In genomic region chr2:148046799-148047165, GRCm38 (mm10) we compare ENCODE assay signal across 9 mouse cellular contexts. TPM values are rescaled to one million over a fixed set of nuclear protein-coding genes. Genes with fewer than 3 reads are reported as not detected.
DNase-seq lines count a peak whose midpoint lies in the region; TF ChIP-seq lines count a peak whose summit lies in the region.
"Had no signal": no experiment of that assay in that cellular context is flagged by ENCODE, and none has a peak within 500 bp of the region (broad histone marks: within the 10 kb centered on the region; RNA-seq: fewer than 3 reads in every experiment).

Gene Foxa2 (minus strand): TSS chr2:148046969.

- no peaks in the 10 kb centered on the region for H3K9me3 ChIP-seq in hindbrain, embryonic 10.5 days

- peak within 1 kb of the TSS; percentile 27; the same call in 1 of the 2 replicates for H3K4me3 ChIP-seq in kidney, adult 2 months (ENCODE audit: insufficient read depth, low read depth, low read length)
- peak within 1 kb of the TSS; percentile 41 for H3K4me3 ChIP-seq in hindbrain, embryonic 10.5 days
- H3K4me3 ChIP-seq in lung, adult 2 months (replicated peaks; ENCODE audit: extremely low read depth, low read depth, low read length) = peak within 1 kb of the TSS; percentile 70

- no peaks in the 10 kb centered on the region for H3K36me3 ChIP-seq in kidney, adult 2 months (ENCODE audit: control insufficient read depth, insufficient read depth, low read length)
- H3K36me3 ChIP-seq in hindbrain, embryonic 10.5 days = no peaks in the 10 kb centered on the region

- WGBS in kidney, adult 2 months = 3% methylated on average over 19 of the region's 19 CpGs
- WGBS in hindbrain, embryonic 10.5 days = 2% methylated on average over 19 of the region's 19 CpGs
- 4% methylated on average over 19 of the region's 19 CpGs for WGBS in lung, adult 2 months

- peaks cover 9% of the 10 kb centered on the region for H3K27me3 ChIP-seq in kidney, adult 2 months (replicated peaks; ENCODE audit: control insufficient read depth, insufficient read depth, low read length)
- H3K27me3 ChIP-seq in hindbrain, embryonic 10.5 days (ENCODE audit: insufficient read depth, poor library complexity, severe bottlenecking) = peaks cover 100% of the 10 kb centered on the region

- peaks cover 7% of the 10 kb centered on the region; the same call in 1 of the 2 replicates for H3K4me1 ChIP-seq in kidney, adult 2 months (ENCODE audit: control insufficient read depth, insufficient read depth, low read length)
- H3K4me1 ChIP-seq in hindbrain, embryonic 10.5 days (replicated peaks) = peaks cover 33% of the 10 kb centered on the region
- H3K4me1 ChIP-seq in lung, adult 2 months (ENCODE audit: control insufficient read depth, insufficient read depth, low read length) = no peaks in the 10 kb centered on the region

- H3K27ac ChIP-seq in kidney, adult 2 months (ENCODE audit: insufficient read depth, low read depth, low read length) = no peak within 1 kb of the TSS
- H3K27ac ChIP-seq in hindbrain, embryonic 10.5 days = peak within 1 kb of the TSS; percentile 67; the same call in 1 of the 2 replicates

- DNase-seq in kidney, adult 2 months = peak; percentile 12
- DNase-seq in kidney, postnatal 25 days = no peak
- no peak for DNase-seq in hindbrain, embryonic 10.5 days (ENCODE audit: low spot score)
- DNase-seq in lung, adult 2 months = peak; percentile 70
- DNase-seq in retina, postnatal 1 day = peak; percentile 25
- DNase-seq in right cerebral cortex, postnatal 4 days = no peak
- no peak for DNase-seq in cerebellum, adult 8-10 months
- no peak for DNase-seq in left cerebral cortex, adult 18-20 months (ENCODE audit: low spot score in 2 of 2)

- TF ChIP-seq CTCF in kidney, adult 2 months (conservative IDR thresholded peaks at IDR 0.05; ENCODE audit: insufficient read depth, insufficient read length, low read depth, low read length) = no peak
- TF ChIP-seq CTCF in lung, adult 2 months (IDR thresholded peaks at IDR 0.05; ENCODE audit: insufficient read depth, low read length) = no peak

- TF ChIP-seq POLR2A in kidney, adult 2 months (IDR thresholded peaks at IDR 0.05; ENCODE audit: low read depth, low read length) = no peak
- peak; percentile 7; the same call in 1 of the 2 replicates for TF ChIP-seq POLR2A in lung, adult 2 months (IDR thresholded peaks at IDR 0.05; ENCODE audit: borderline replicate concordance, extremely low read depth, low read depth, low read length)

RNA-seq across cellular contexts. Expression of gene Foxa2, which starts in this region (rescaled TPM):
- polyA plus RNA-seq in kidney, adult 2 months (2012; rRNA removed) = 0.07 TPM in 1 of 2 replicates, not detected in the other
- polyA plus RNA-seq in hindbrain, embryonic 10.5 days (2016; fragmentation: Nextera tagmentation; extraction: Ambion mirVana) = 6.1 and 6.4 TPM in 2 replicates
- 80.1 and 106 TPM in 2 replicates for polyA plus RNA-seq in lung, adult 2 months (2012; rRNA removed)
- total RNA-seq in left cerebral cortex, adult 18-20 months (2021) = not detected
- total RNA-seq: neutrophil, adult 5-6 weeks had no signal

Comparison
In these comparisons a context has a peak if more than half of its experiments do, and no peak if none do; other contexts are left out.
1. RNA of gene Foxa2 (polyA plus RNA-seq): 80.1 to 106 TPM in lung, adult 2 months; 6.1 to 6.4 TPM in hindbrain, embryonic 10.5 days and 0.07 TPM in kidney, adult 2 months; every median in the first group is over 10 times any median in the second.
2. Peak in DNase-seq and H3K4me3 ChIP-seq in kidney, adult 2 months; RNA of the gene not detected or under 1 TPM.
3. DNase-seq: peak in lung, adult 2 months (single experiment) and retina, postnatal 1 day (single experiment); none in kidney, postnatal 25 days (0 of 2), hindbrain, embryonic 10.5 days (single experiment), right cerebral cortex, postnatal 4 days (single experiment), cerebellum, adult 8-10 months (single experiment) and left cerebral cortex, adult 18-20 months (0 of 2).
4. Peak in every context shown above with its lines, with median percentiles within 50 percentile points of each other: H3K4me3 ChIP-seq.